Mouse (Mus musculus) hindbrain, postnatal 0 days (tissue): ENCODE data around the gene Cpt2. TPM values are rescaled to one million over a fixed set of nuclear protein-coding genes. Genes with fewer than 3 reads are reported as not detected.
A peak's percentile ranks its signal among the peaks of the same experiment; 100 is the strongest.

Experiments
- ATAC-seq: fragments of 200-750 bp; cut with Nextera tagmentation; 2 replicates; pipeline ENCODE4 v1.8.0; 2017; ENCODE audit warnings: mild to moderate bottlenecking, moderate TSS enrichment, moderate library complexity
- DNase-seq: peaks from one replicate; pipeline ENCODE4 v3.0.0-alpha.2; 2015; ENCODE audit warnings: low spot score
- H3K27ac ChIP-seq: fragments of 300-500 bp; sonication (generic); 2 replicates; pipeline ENCODE4 v1.5.1; 2014; ENCODE audit warnings: mild to moderate bottlenecking
- H3K27me3 ChIP-seq: fragments of 300-500 bp; sonication (generic); 2 replicates; pipeline ENCODE4 v1.6.1; 2014; ENCODE audit warnings: low read length, mixed read lengths; ENCODE audit not compliant: insufficient read depth
- H3K36me3 ChIP-seq: fragments of 300-500 bp; sonication (generic); 2 replicates; pipeline ENCODE4 v1.6.1; 2014; ENCODE audit warnings: low read length, mixed read lengths; ENCODE audit not compliant: insufficient read depth
- H3K4me1 ChIP-seq: fragments of 300-500 bp; sonication (generic); 2 replicates; pipeline ENCODE4 v1.6.1; 2014; ENCODE audit warnings: antibody characterized with exemption, low read length, mixed read lengths; ENCODE audit not compliant: insufficient read depth
- H3K4me2 ChIP-seq: fragments of 300-500 bp; sonication (generic); 2 replicates; pipeline ENCODE4 v1.6.1; 2014; ENCODE audit warnings: low read depth, mild to moderate bottlenecking, low read length, moderate library complexity, mixed read lengths
- H3K4me3 ChIP-seq: fragments of 300-500 bp; sonication (generic); 2 replicates; pipeline ENCODE4 v1.5.1; 2014; ENCODE audit warnings: low read length
- H3K9ac ChIP-seq: fragments of 300-500 bp; sonication (generic); replicated peaks from 2 replicates; pipeline ENCODE4 v1.6.1; 2014; ENCODE audit warnings: mild to moderate bottlenecking, low read length, moderate library complexity, mixed read lengths
- H3K9me3 ChIP-seq: fragments of 300-500 bp; sonication (generic); 2 replicates; pipeline ENCODE4 v1.6.1; 2016; ENCODE audit warnings: low read length, mixed read lengths
- CTCF ChIP-seq: IDR thresholded peaks from 2 replicates; pipeline ENCODE4 v1.5.1; 2016; ENCODE audit warnings: antibody characterized with exemption, control low read depth, low read depth
- WGBS: fragments of 180-500 bp; shearing (Covaris S2); extraction: QIAGEN DNeasy Blood & Tissue Kit; methylation state at CpG from one replicate; pipeline ENCODE4 v1.1.7; 2014; 5-methylcytosine and 5-hydroxymethylcytosine counted together
- polyA plus RNA-seq: library from polyadenylated mRNA; unstranded; fragments of >200 nt; fragmentation: Nextera tagmentation; extraction: Ambion mirVana; gene quantifications from 2 replicates; pipeline ENCODE4 v1.2.1, GENCODE M21; 2015
- total RNA-seq: library from RNA; depleted of rRNA; stranded (reverse); fragments of >200 nt; gene quantifications from 2 replicates; pipeline ENCODE4 v1.2.3, GENCODE M21; 2014; rRNA removed

Cpt2 gene
- total RNA-seq (17.4 and 19.2 TPM in 2 replicates), polyA plus RNA-seq (13.8 TPM in 2 replicates)

DNA sequence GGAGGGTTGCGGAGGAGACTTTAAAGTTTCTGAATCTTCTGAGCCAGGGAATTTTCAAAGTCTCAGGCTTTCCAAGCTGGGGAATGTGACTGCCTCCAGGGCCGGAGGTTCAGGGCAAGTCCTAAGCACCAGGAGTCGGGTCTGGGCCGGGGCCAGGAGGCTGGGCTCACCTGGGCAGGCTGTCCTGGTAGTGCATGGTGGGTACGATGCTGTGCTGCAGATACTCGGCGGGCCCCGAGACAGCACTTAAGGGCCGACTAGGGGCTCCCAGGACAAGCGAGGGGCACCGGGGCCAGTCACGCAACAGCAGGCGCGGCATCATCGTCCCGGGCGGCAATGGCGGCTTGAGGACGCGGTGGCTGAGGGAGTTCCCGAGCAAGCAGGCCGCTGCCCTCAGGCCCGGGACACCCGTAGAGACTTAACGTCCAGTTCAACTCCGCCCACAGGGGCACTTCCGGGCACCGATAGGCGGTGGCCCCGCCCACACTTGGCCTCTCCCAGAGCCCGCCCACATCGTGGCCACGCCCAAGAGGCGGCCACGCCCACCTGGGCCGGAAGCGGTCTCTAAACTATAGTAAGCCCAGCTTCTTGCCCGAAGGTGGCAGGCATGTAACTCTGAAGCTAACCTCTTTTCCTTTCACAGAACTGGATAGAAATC is at the start of gene Cpt2:
Gene Cpt2, minus strand, starts transcription at position 466 of the 658 bp plus-strand sequence.
- H3K4me1 ChIP-seq = peaks cover 5% of the 10 kb centered on the region; the same call in 1 of the 2 replicates
- H3K27me3 ChIP-seq = no peaks in the 10 kb centered on the region
- peak; percentile 96 for ATAC-seq
- H3K4me3 ChIP-seq = peak within 1 kb of the TSS; percentile 60
- TF ChIP-seq CTCF = peak; percentile 19; the same call in 1 of the 2 replicates
- DNase-seq = peak; percentile 95
- H3K36me3 ChIP-seq = no peaks in the 10 kb centered on the region
- H3K9me3 ChIP-seq = no peaks in the 10 kb centered on the region
- H3K9ac ChIP-seq = peak within 1 kb of the TSS; percentile 61
- peak within 1 kb of the TSS; percentile 86 for H3K4me2 ChIP-seq
- H3K27ac ChIP-seq = peak within 1 kb of the TSS; percentile 60; the same call in 1 of the 2 replicates
- WGBS = 1% methylated on average over 38 of the region's 38 CpGs

DNA sequence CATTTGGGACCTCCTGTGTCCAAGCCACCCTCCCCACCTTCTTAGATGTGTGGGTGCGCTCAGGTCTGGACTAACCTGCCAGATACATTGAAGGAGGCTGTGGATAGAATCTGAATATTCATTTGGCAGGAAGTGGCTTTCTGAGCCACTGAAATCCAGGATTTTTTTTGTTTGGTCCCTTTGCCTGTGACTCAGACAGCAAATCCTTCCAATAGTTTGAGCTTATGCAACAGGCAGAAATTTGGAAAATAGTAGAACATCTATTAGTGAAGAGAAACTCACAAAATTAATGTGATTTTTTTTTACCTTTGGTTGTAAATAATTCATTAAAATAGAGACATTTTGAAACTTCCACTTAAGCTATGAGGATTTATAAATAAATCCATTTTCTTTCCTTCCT is 47.8 kb upstream of the Cpt2 start:
- Histone ChIP-seq H3K4me3 (no peak overlapping the region), H3K9ac (no peak overlapping the region), H3K36me3 (no peaks in the 10 kb centered on the region), H3K9me3 (no peaks in the 10 kb centered on the region), H3K27ac (no peak overlapping the region), H3K27me3 (no peaks in the 10 kb centered on the region), H3K4me2 (no peak overlapping the region), H3K4me1 (no peaks in the 10 kb centered on the region)
- ATAC-seq (no peak), DNase-seq (no peak)
- TF ChIP-seq CTCF = no peak
- 91% methylated on average over 1 of the region's 1 CpGs for WGBS

DNA sequence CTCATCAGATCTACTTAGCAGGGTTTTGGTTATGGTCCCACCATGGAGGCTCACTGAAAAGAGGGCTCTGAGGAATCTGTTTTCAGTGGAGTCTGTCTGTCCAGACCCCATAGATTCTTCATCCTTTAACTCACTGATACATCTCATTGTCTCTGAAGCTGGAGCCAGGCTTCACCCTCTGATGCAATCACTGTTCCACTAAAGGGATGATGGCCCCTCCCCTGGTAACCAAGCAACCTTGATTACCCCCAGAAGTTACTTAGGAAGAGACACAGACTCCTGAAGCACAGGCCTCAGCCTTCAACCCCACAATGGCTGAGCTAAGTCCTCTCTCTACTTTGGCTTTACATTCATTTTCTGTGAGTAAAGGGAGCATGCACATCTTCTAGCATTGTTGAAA is 46.4 kb upstream of the Cpt2 start:
- H3K27me3 ChIP-seq = no peaks in the 10 kb centered on the region
- H3K9ac ChIP-seq = no peak overlapping the region
- ATAC-seq (no peak), DNase-seq (no peak)
- no peaks in the 10 kb centered on the region for H3K36me3 ChIP-seq
- H3K9me3 ChIP-seq = no peaks in the 10 kb centered on the region
- H3K4me1 ChIP-seq = no peaks in the 10 kb centered on the region
- no peak for TF ChIP-seq CTCF
- H3K4me2 ChIP-seq = no peak overlapping the region
- no peak overlapping the region for H3K4me3 ChIP-seq
- no peak overlapping the region for H3K27ac ChIP-seq

DNA sequence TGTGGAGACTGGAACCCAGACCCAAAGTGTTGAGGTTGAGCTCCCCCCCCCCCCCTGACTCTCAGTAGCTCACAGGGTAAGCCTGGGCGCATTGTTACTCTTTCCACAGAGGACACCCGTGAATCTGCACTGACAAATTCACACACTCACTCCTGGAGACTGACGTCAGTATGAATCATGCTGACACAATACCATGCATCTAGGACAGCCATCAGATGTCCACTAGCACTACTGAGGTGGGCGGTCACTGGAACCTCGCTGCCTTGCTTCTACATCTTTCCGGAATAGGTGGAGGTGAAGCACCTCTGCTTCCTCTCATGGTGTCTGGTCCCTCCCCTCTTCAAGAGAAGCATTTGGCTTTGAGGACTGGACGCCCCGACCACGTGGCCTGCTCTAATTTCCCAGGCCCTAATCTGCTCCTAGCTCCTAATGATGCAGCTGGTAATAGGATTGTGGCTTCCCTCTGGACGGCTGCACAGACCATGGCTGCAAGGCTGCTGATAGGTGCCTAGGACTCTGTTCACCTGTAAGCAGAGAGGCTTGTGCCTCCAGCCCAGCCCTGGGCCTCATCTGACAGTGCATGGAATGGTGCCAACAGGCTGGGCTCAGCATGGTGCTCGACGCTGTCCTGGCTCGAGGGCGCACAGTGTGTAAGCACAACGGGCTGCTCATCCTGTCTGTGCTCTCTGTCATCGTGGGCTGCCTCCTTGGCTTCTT is 44.7 kb upstream of the Cpt2 start, which contains the start of gene Slc1a7:
Gene Slc1a7, plus strand, starts transcription at position 367 of the 717 bp plus-strand sequence.
- no peak within 1 kb of the TSS for H3K27ac ChIP-seq
- H3K9me3 ChIP-seq = no peaks in the 10 kb centered on the region
- TF ChIP-seq CTCF = no peak
- H3K4me3 ChIP-seq = no peak within 1 kb of the TSS
- H3K36me3 ChIP-seq = no peaks in the 10 kb centered on the region
- H3K27me3 ChIP-seq = no peaks in the 10 kb centered on the region
- ATAC-seq (no peak), DNase-seq (no peak)
- H3K9ac ChIP-seq = no peak within 1 kb of the TSS
- no peak within 1 kb of the TSS for H3K4me2 ChIP-seq
- 66% methylated on average over 16 of the region's 16 CpGs for WGBS
- no peaks in the 10 kb centered on the region for H3K4me1 ChIP-seq

DNA sequence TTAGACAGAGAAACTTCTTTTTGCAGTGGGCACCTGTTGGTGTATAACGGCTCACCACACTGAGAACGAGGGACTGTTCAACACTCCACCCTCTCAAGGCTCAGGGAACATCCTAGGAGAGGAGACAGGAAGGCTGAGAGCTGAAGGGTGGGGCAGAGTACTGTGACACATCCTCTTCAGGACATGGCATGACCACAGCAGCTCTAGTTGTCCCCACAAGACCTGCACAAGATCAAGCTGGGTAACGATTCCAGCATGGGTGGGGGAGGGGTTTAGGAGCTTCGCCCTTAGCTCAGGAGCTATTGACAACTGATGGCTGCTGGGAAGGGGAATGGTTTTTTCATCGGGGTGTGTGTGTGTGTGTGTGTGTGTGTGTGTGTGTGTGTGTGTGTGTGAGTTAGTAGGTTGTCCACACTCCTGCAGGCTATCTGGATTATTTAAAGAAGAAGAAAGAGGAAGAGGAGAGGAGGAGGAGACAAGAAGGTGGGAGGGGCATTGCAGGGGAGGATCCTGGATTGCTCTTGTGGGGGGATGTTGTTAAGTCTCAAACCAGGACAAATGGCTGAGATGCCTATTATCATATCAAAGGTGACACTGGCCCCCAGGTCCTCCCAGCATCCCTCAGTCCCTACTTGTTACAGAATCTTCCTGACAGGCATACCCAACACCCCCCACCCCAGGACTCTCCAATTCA is 43.2 kb upstream of the Cpt2 start:
- no peak overlapping the region for H3K9ac ChIP-seq
- no peak overlapping the region for H3K4me2 ChIP-seq
- no peaks in the 10 kb centered on the region for H3K9me3 ChIP-seq
- DNase-seq (no peak), ATAC-seq (no peak)
- H3K4me3 ChIP-seq = no peak overlapping the region
- no peaks in the 10 kb centered on the region for H3K36me3 ChIP-seq
- H3K27ac ChIP-seq = no peak overlapping the region
- 0 out of 2 replicates have a peak, but pooled peaks cover 4% of the 10 kb centered on the region for H3K4me1 ChIP-seq
- no peaks in the 10 kb centered on the region for H3K27me3 ChIP-seq
- no peak for TF ChIP-seq CTCF
- WGBS = 58% methylated on average over 5 of the region's 5 CpGs

DNA sequence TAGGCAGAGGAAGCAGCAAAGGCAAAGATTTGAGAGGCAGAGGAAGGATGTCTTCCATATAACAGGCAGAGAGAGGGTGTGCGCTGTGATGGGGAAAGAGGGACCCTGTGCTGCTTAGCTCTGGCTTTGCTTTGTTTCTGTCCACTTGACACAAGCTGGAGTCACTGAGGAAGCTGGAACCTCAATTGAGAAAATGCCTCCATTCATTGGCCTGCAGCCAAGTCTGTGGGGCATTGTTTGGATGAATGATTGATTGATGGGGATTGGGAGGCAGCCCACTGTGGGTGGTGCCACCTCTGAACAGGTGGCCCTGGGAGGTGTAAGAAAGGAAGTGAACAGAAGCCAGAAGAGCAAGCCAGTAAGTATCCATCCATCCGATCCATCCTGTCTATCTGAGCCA is 39.4 kb upstream of the Cpt2 start:
- Histone ChIP-seq H3K4me2 (no peak overlapping the region), H3K27me3 (no peaks in the 10 kb centered on the region), H3K4me3 (no peak overlapping the region), H3K9ac (no peak overlapping the region), H3K9me3 (no peaks in the 10 kb centered on the region), H3K27ac (no peak overlapping the region), H3K4me1 (0 out of 2 replicates have a peak, but pooled peaks cover 4% of the 10 kb centered on the region), H3K36me3 (no peaks in the 10 kb centered on the region)
- ATAC-seq (0 out of 2 replicates have a peak, but pooled peaks have one; percentile 27), DNase-seq (no peak)
- 67% methylated on average over 2 of the region's 2 CpGs for WGBS
- no peak for TF ChIP-seq CTCF
